Mouse (Mus musculus) lung, adult 2 months (tissue): ENCODE data around the gene Ptprk.

Experiments
- CTCF ChIP-seq: fragments of 200-500 bp; IDR thresholded peaks from 2 replicates; pipeline ENCODE4 v1.5.1; 2011; ENCODE audit warnings: mild to moderate bottlenecking, low read length, control low read depth; ENCODE audit not compliant: insufficient read depth
- POLR2A ChIP-seq: fragments of 200-500 bp; IDR thresholded peaks from 2 replicates; pipeline ENCODE4 v1.6.1; 2011; ENCODE audit warnings: low read depth, mild to moderate bottlenecking, control low read depth, low read length, borderline replicate concordance; ENCODE audit errors: extremely low read depth

- TF ChIP-seq POLR2A (no peak), CTCF (no peak)
These were observed 140.5 kb downstream of the Ptprk start for GRCm38 (mm10) chr10:28215153-28215552.
